Mouse (Mus musculus): ENCODE measurements around the gene Olfr446. TPM values are rescaled to one million over a fixed set of nuclear protein-coding genes. Genes with fewer than 3 reads are reported as not detected.

The Olfr446 gene
- not detected for polyA plus RNA-seq (2021)

DNA sequence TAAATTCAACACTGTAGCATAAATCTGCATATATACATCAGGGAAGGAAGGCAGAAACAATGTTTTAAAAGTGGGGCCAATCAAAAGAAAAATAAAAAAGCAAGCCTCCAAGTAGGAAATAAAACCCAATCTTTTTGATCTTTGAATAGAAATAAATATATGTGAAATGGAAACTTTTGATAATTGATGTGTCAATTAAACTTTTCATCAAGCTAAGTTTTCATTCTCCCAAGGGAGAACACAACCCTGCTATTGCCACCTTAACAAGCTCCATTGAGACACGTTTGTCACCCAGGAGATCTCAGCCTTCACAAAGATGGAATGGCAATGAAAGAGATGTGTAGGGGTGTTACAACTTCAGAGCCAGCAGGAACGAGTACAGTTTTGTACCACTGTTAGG lies at the start of gene Olfr446:
Gene Olfr446, plus strand, starts transcription at position 301 of the 400 bp plus-strand sequence.
- ChIA-PET CTCF (no interaction called here), POLR2A (no interaction called here)
- ATAC-seq (no peak), DNase-seq (ENCODE audit: low read depth, low spot score) (no peak)
- in situ Hi-C loops (cut with MboI; ENCODE audit: low pct_unique_long_range_greater_than_20kb): no loop called here
- no peak for TF ChIP-seq CTCF (IDR thresholded peaks at IDR 0.05)
- H3K27me3 ChIP-seq: peaks cover 5% of the 10 kb centered on the region

DNA sequence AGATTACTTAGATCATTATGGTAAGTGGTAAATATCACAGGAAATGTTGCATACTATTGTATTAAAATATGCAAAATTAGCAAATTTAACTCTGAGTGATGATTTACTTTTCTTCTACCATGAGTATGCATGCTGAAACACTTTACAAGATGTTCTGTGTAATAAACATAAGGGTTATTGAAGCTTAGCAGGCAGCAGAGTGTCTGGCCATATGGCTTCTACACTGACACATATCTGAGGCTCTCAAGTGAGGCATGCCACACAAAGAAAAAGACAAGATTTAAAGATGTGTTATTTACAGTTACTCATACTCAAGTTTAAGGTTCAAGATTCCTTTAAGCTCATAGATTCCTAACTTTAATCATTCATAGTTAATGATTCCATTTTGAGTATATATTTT lies 44.9 kb upstream of the Olfr446 start:
- POLR2A ChIA-PET: no interaction called here

DNA sequence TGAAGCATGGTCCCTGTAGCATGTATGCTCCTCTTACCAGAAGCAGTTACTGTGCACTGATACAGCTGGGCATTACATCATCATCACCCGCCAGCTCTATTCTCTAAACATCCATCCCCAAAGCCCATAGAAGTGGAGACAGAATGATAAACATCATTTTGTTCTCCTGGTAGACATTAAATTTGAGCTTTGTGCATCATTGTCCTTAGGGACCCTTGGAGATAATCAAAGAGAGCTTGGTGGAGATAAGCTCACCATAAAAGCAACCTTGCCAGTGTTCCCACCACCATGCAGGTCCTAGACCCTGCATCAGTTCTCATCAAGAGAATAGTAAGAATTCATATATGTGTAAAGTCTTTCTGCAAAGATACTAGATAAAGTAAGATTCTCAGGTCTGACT lies 31.0 kb upstream of the Olfr446 start, which contains the start of gene Olfr448:
Gene Olfr448, plus strand, starts transcription at position 301 of the 400 bp plus-strand sequence.
- CTCF ChIA-PET: no interaction called here
- in situ Hi-C loops (cut with MboI; ENCODE audit: low pct_unique_long_range_greater_than_20kb): no loop called here
- POLR2A ChIA-PET: no interaction called here
- no peak for TF ChIP-seq CTCF (IDR thresholded peaks at IDR 0.05)
- DNase-seq (ENCODE audit: low read depth, low spot score): no peak
- no peaks in the 10 kb centered on the region for H3K27me3 ChIP-seq
- ATAC-seq: no peak

More for the DNA sequence above, 44.9 kb upstream of the Olfr446 start:
- CTCF ChIA-PET: no interaction called here
- TF ChIP-seq CTCF (IDR thresholded peaks at IDR 0.05): no peak
- DNase-seq (ENCODE audit: low read depth, low spot score): no peak
- H3K27me3 ChIP-seq: peaks cover 32% of the 10 kb centered on the region
- ATAC-seq: no peak
- in situ Hi-C loops (cut with MboI; ENCODE audit: low pct_unique_long_range_greater_than_20kb): loop anchor here (10.0 kb wide), 1 partner anchor 262 kb away; no protein-coding TSS in a partner anchor

- ATAC-seq (no peak), DNase-seq (ENCODE audit: low read depth, low spot score) (no peak)
- no peak for TF ChIP-seq CTCF (IDR thresholded peaks at IDR 0.05)
- peaks cover 22% of the 10 kb centered on the region for H3K27me3 ChIP-seq
- POLR2A ChIA-PET: no interaction called here
- in situ Hi-C loops (cut with MboI; ENCODE audit: low pct_unique_long_range_greater_than_20kb): no loop called here
- CTCF ChIA-PET: no interaction called here
Observed at GRCm38 (mm10) chr6:42900345-42900744, 20.8 kb upstream of the Olfr446 start.

DNA sequence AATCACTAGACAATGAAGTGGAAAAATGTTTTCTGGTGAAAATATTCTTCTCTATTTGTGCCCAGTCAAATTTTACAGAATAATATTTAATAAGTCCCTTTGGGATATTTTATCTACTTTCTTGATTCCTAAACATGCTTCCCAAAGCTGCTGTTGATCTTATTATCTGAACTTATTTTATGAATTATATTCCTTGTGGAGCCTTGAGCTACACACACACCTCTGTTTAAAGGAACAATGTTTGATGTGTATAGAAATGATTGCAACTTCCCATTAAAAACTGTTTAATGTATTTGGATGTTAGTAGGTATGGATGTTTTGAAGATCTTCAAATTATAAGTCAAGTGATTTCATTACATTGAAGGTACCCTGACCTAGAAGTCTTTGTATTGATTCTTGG lies 12.6 kb upstream of the Olfr446 start, which contains the start of gene Olfr447:
Gene Olfr447, plus strand, starts transcription at position 301 of the 400 bp plus-strand sequence.
- POLR2A ChIA-PET: no interaction called here
- peaks cover 43% of the 10 kb centered on the region for H3K27me3 ChIP-seq
- no peak for ATAC-seq
- CTCF ChIA-PET: no interaction called here
- no peak for DNase-seq (ENCODE audit: low read depth, low spot score)
- in situ Hi-C loops (cut with MboI; ENCODE audit: low pct_unique_long_range_greater_than_20kb): no loop called here
- TF ChIP-seq CTCF (IDR thresholded peaks at IDR 0.05): no peak

GRCm38 (mm10) chr6:42948767-42949166 lies 27.6 kb downstream of the Olfr446 start, which contains the start of gene Olfr444:
Olfr444 (plus strand) TSS chr6:42949067.
- no peak for ATAC-seq
- no peak for DNase-seq (ENCODE audit: low read depth, low spot score)
- ChIA-PET CTCF (no interaction called here), POLR2A (no interaction called here)
- H3K27me3 ChIP-seq: peaks cover 5% of the 10 kb centered on the region
- TF ChIP-seq CTCF (IDR thresholded peaks at IDR 0.05): no peak
- in situ Hi-C loops (cut with MboI; ENCODE audit: low pct_unique_long_range_greater_than_20kb): no loop called here

- ATAC-seq (no peak), DNase-seq (ENCODE audit: low read depth, low spot score) (no peak)
- in situ Hi-C loops (cut with MboI; ENCODE audit: low pct_unique_long_range_greater_than_20kb): no loop called here
- ChIA-PET POLR2A (no interaction called here), CTCF (no interaction called here)
- TF ChIP-seq CTCF (IDR thresholded peaks at IDR 0.05): no peak
- H3K27me3 ChIP-seq: no peaks in the 10 kb centered on the region
Observed at GRCm38 (mm10) chr6:42980377-42980776, 59.2 kb downstream of the Olfr446 start.

Other genes with a start within 250 kb of the Olfr446 start
- gene Tcaf1, start 211.3 kb upstream of the Olfr446 start, polyA plus RNA-seq (2021): 69.7 TPM
- gene Olfr453, start 182.0 kb upstream of the Olfr446 start, polyA plus RNA-seq (2021): not detected
- gene Olfr38, start 165.0 kb upstream of the Olfr446 start, polyA plus RNA-seq (2021): not detected
- gene Olfr452, start 136.3 kb upstream of the Olfr446 start, polyA plus RNA-seq (2021): not detected
- gene Olfr450, start 109.4 kb upstream of the Olfr446 start, polyA plus RNA-seq (2021): not detected
- gene Olfr449, start 87.0 kb upstream of the Olfr446 start, polyA plus RNA-seq (2021): not detected
- gene Olfr448, start 30.9 kb upstream of the Olfr446 start, polyA plus RNA-seq (2021): not detected
- not detected for gene Olfr447, start 12.5 kb upstream of the Olfr446 start, polyA plus RNA-seq (2021)
- not detected for gene Olfr444, start 27.7 kb downstream of the Olfr446 start, polyA plus RNA-seq (2021)
- gene Olfr441, start 185.0 kb downstream of the Olfr446 start, polyA plus RNA-seq (2021): not detected
- not detected for gene Olfr237-ps1, start 225.2 kb downstream of the Olfr446 start, polyA plus RNA-seq (2021)
- not detected for gene Olfr437, start 241.9 kb downstream of the Olfr446 start, polyA plus RNA-seq (2021)

Data from Patski (cell line).